Mouse (Mus musculus) liver, adult (tissue): ENCODE measurements around the gene Ttc6.

Experiments used
- GATA4 ChIP-seq: IDR thresholded peaks from 2 replicates; pipeline ENCODE4 v1.6.1; 2014; ENCODE audit warnings: mild to moderate bottlenecking, low read length; ENCODE audit not compliant: insufficient replicate concordance

The Ttc6 gene

GRCm38 (mm10) chr12:57764720-57765119 is 200.8 kb downstream of the Ttc6 start:
- no peak for TF ChIP-seq GATA4

GRCm38 (mm10) chr12:57776290-57776997 is 212.5 kb downstream of the Ttc6 start:
- TF ChIP-seq GATA4, result no peak

- no peak for TF ChIP-seq GATA4
Measured at GRCm38 (mm10) chr12:57781926-57782325, 218.0 kb downstream of the Ttc6 start.

GRCm38 (mm10) chr12:57787471-57787870 is 223.6 kb downstream of the Ttc6 start:
- no peak for TF ChIP-seq GATA4
